Mouse (Mus musculus) hindbrain, postnatal 0 days (tissue): ENCODE measurements around the gene Zfp708. TPM values are rescaled to one million over a fixed set of nuclear protein-coding genes. Genes with fewer than 3 reads are reported as not detected.

Source experiments
- ATAC-seq: fragments of 200-750 bp; cut with Nextera tagmentation; 2 replicates; pipeline ENCODE4 v1.8.0; 2017; ENCODE audit warnings: mild to moderate bottlenecking, moderate TSS enrichment, moderate library complexity
- DNase-seq: peaks from one replicate; pipeline ENCODE4 v3.0.0-alpha.2; 2015; ENCODE audit warnings: low spot score
- H3K27ac ChIP-seq: fragments of 300-500 bp; sonication (generic); 2 replicates; pipeline ENCODE4 v1.5.1; 2014; ENCODE audit warnings: mild to moderate bottlenecking
- H3K27me3 ChIP-seq: fragments of 300-500 bp; sonication (generic); 2 replicates; pipeline ENCODE4 v1.6.1; 2014; ENCODE audit warnings: low read length, mixed read lengths; ENCODE audit not compliant: insufficient read depth
- H3K36me3 ChIP-seq: fragments of 300-500 bp; sonication (generic); 2 replicates; pipeline ENCODE4 v1.6.1; 2014; ENCODE audit warnings: low read length, mixed read lengths; ENCODE audit not compliant: insufficient read depth
- H3K4me1 ChIP-seq: fragments of 300-500 bp; sonication (generic); 2 replicates; pipeline ENCODE4 v1.6.1; 2014; ENCODE audit warnings: antibody characterized with exemption, low read length, mixed read lengths; ENCODE audit not compliant: insufficient read depth
- H3K4me2 ChIP-seq: fragments of 300-500 bp; sonication (generic); 2 replicates; pipeline ENCODE4 v1.6.1; 2014; ENCODE audit warnings: low read depth, mild to moderate bottlenecking, low read length, moderate library complexity, mixed read lengths
- H3K4me3 ChIP-seq: fragments of 300-500 bp; sonication (generic); 2 replicates; pipeline ENCODE4 v1.5.1; 2014; ENCODE audit warnings: low read length
- H3K9ac ChIP-seq: fragments of 300-500 bp; sonication (generic); replicated peaks from 2 replicates; pipeline ENCODE4 v1.6.1; 2014; ENCODE audit warnings: mild to moderate bottlenecking, low read length, moderate library complexity, mixed read lengths
- H3K9me3 ChIP-seq: fragments of 300-500 bp; sonication (generic); 2 replicates; pipeline ENCODE4 v1.6.1; 2016; ENCODE audit warnings: low read length, mixed read lengths
- CTCF ChIP-seq: IDR thresholded peaks from 2 replicates; pipeline ENCODE4 v1.5.1; 2016; ENCODE audit warnings: antibody characterized with exemption, control low read depth, low read depth
- WGBS: fragments of 180-500 bp; shearing (Covaris S2); extraction: QIAGEN DNeasy Blood & Tissue Kit; methylation state at CpG from one replicate; pipeline ENCODE4 v1.1.7; 2014; 5-methylcytosine and 5-hydroxymethylcytosine counted together
- polyA plus RNA-seq: library from polyadenylated mRNA; unstranded; fragments of >200 nt; fragmentation: Nextera tagmentation; extraction: Ambion mirVana; gene quantifications from 2 replicates; pipeline ENCODE4 v1.2.1, GENCODE M21; 2015
- total RNA-seq: library from RNA; depleted of rRNA; stranded (reverse); fragments of >200 nt; gene quantifications from 2 replicates; pipeline ENCODE4 v1.2.3, GENCODE M21; 2014; rRNA removed

Gene Zfp708
- total and polyA plus RNA-seq, 2 experiments from 2014 or later = 1.8 to 3.9 TPM

- peaks cover 14% of the 10 kb centered on the region; the same call in 1 of the 2 replicates for H3K36me3 ChIP-seq
- no peak overlapping the region for H3K4me3 ChIP-seq
- H3K27ac ChIP-seq = no peak overlapping the region
- DNase-seq (no peak), ATAC-seq (no peak)
- no peaks in the 10 kb centered on the region for H3K27me3 ChIP-seq
- no peaks in the 10 kb centered on the region for H3K4me1 ChIP-seq
- no peak overlapping the region for H3K9ac ChIP-seq
- 99% methylated on average over 2 of the region's 2 CpGs for WGBS
- H3K4me2 ChIP-seq = no peak overlapping the region
- H3K9me3 ChIP-seq = peaks cover 7% of the 10 kb centered on the region; the same call in 1 of the 2 replicates
- no peak for TF ChIP-seq CTCF
Observed at GRCm38 (mm10) chr13:67077244-67077643, 20.5 kb downstream of the Zfp708 start.

DNA sequence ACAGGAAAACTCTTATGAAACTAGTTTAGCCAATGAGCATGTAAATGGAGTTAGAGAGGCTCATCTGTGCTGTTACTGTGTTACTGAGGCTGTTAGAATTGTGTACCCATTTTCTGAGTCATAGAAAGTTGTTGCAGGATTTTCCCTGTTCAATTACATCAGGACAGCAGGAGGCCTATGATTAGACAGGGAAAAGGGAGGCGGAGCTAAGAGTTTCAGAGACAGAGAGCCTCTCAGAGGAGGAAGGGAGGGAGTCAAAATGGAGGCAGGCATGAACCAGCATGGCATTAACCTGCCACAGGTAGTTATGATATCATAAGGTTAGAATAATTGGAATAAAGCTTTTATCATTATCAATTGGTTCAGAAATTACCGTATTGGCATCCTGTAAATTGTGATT, 25.0 kb downstream of the Zfp708 start:
- Histone ChIP-seq H3K4me3 (no peak overlapping the region), H3K36me3 (peaks cover 32% of the 10 kb centered on the region), H3K9me3 (peaks cover 17% of the 10 kb centered on the region), H3K4me2 (no peak overlapping the region), H3K4me1 (no peaks in the 10 kb centered on the region), H3K9ac (no peak overlapping the region), H3K27ac (no peak overlapping the region), H3K27me3 (no peaks in the 10 kb centered on the region)
- DNase-seq = no peak
- no peak for TF ChIP-seq CTCF
- WGBS = 96% methylated on average over 2 of the region's 2 CpGs
- no peak for ATAC-seq

- Histone ChIP-seq H3K36me3 (peaks cover 9% of the 10 kb centered on the region), H3K9ac (no peak overlapping the region), H3K27ac (no peak overlapping the region), H3K27me3 (no peaks in the 10 kb centered on the region), H3K4me2 (no peak overlapping the region), H3K4me3 (no peak overlapping the region), H3K9me3 (peaks cover 3% of the 10 kb centered on the region; the same call in 1 of the 2 replicates), H3K4me1 (no peaks in the 10 kb centered on the region)
- DNase-seq (no peak), ATAC-seq (no peak)
- TF ChIP-seq CTCF = no peak
- 86% methylated on average over 8 of the region's 8 CpGs for WGBS
Observed at GRCm38 (mm10) chr13:67065386-67065785, 32.4 kb downstream of the Zfp708 start.

- Histone ChIP-seq H3K9ac (no peak overlapping the region), H3K36me3 (no peaks in the 10 kb centered on the region), H3K4me1 (no peaks in the 10 kb centered on the region; the same call in 1 of the 2 replicates), H3K4me3 (no peak overlapping the region), H3K4me2 (no peak overlapping the region), H3K27ac (no peak overlapping the region), H3K9me3 (no peaks in the 10 kb centered on the region), H3K27me3 (no peaks in the 10 kb centered on the region)
- DNase-seq = no peak
- TF ChIP-seq CTCF = no peak
- no peak for ATAC-seq
- 59% methylated on average over 7 of the region's 7 CpGs for WGBS
Observed at GRCm38 (mm10) chr13:67062427-67062826, 35.3 kb downstream of the Zfp708 start.

GRCm38 (mm10) chr13:67060786-67061358, 36.9 kb downstream of the Zfp708 start, which contains the start of gene Zfp712:
TSS of gene Zfp712 (minus strand) at chr13:67061170.
- WGBS = under 1% methylated on average over 26 of the region's 27 CpGs
- peak within 1 kb of the TSS; percentile 60 for H3K4me3 ChIP-seq
- peak within 1 kb of the TSS; percentile 86 for H3K4me2 ChIP-seq
- H3K9ac ChIP-seq = peak within 1 kb of the TSS; percentile 60
- no peaks in the 10 kb centered on the region for H3K36me3 ChIP-seq
- no peaks in the 10 kb centered on the region; the same call in 1 of the 2 replicates for H3K4me1 ChIP-seq
- no peaks in the 10 kb centered on the region for H3K27me3 ChIP-seq
- TF ChIP-seq CTCF = peak; percentile 43; the same call in 1 of the 2 replicates
- H3K27ac ChIP-seq = peak within 1 kb of the TSS; percentile 77
- ATAC-seq = peak; percentile 97
- peak; percentile 97 for DNase-seq
- H3K9me3 ChIP-seq = no peaks in the 10 kb centered on the region

DNA sequence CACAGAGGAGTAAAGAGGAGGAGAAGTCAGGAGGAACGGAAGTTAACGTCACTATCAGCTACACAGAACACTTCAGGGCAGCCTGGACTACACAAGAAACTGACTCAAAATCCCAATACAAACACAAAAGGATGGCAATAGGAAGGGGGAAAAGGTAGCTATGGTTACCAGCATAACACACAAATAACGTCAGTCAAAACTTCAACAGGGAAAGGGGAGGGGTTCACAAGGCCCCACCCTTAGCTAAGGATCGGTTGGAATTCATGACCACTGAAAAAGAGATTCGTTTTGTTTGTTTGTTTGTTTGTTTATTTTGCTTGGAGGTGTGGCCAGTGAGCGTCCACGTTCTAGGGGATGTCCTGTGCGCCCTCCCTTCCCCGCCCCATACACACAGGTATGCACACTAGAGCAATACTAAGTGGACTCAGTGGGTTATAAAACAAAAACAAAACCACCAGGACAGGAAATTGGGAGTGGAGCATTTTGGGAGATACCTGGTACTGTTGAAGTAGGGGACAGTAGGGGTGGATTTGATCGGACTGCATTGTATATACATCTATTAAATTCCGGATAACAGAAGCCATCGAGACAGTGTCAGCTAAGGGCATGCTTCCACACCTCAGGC, 37.5 kb downstream of the Zfp708 start:
- DNase-seq (peak; percentile 8), ATAC-seq (peak; percentile 65)
- Histone ChIP-seq H3K9me3 (no peaks in the 10 kb centered on the region), H3K9ac (peak overlapping the region; percentile 60), H3K4me2 (peak overlapping the region; percentile 86), H3K4me1 (no peaks in the 10 kb centered on the region; the same call in 1 of the 2 replicates), H3K4me3 (peak overlapping the region; percentile 60), H3K36me3 (no peaks in the 10 kb centered on the region), H3K27ac (peak overlapping the region; percentile 77), H3K27me3 (no peaks in the 10 kb centered on the region)
- TF ChIP-seq CTCF = no peak
- WGBS = 4% methylated on average over 12 of the region's 12 CpGs

Other genes with a start within 250 kb of the Zfp708 start
- 0.52 and 1.5 TPM in 2 replicates for gene Gm10767, start 193.1 kb downstream of the Zfp708 start, total RNA-seq
- gene Gm10767, start 193.1 kb downstream of the Zfp708 start, polyA plus RNA-seq = 2.6 and 2.7 TPM in 2 replicates
- 3.6 TPM in 2 replicates for gene Zfp712, start 36.8 kb downstream of the Zfp708 start, total RNA-seq
- 2.5 and 2.7 TPM in 2 replicates for gene Zfp712, start 36.8 kb downstream of the Zfp708 start, polyA plus RNA-seq
- gene Gm28557, start 10.6 kb upstream of the Zfp708 start, total RNA-seq = 0.43 and 2.7 TPM in 2 replicates
- 0.78 and 1.3 TPM in 2 replicates for gene Gm28557, start 10.6 kb upstream of the Zfp708 start, polyA plus RNA-seq
- 0.05 TPM in 1 of 2 replicates, not detected in the other for gene Rslcan18, start 18.3 kb upstream of the Zfp708 start, total RNA-seq
- not detected in 2 replicates for gene Rslcan18, start 18.3 kb upstream of the Zfp708 start, polyA plus RNA-seq
- gene Zfp759, start 23.7 kb upstream of the Zfp708 start, total RNA-seq = 4.8 and 5.9 TPM in 2 replicates
- 2.2 and 2.5 TPM in 2 replicates for gene Zfp759, start 23.7 kb upstream of the Zfp708 start, polyA plus RNA-seq
- gene Rsl1, start 75.2 kb upstream of the Zfp708 start, total RNA-seq = 3.0 and 7.3 TPM in 2 replicates
- 2.3 and 2.8 TPM in 2 replicates for gene Rsl1, start 75.2 kb upstream of the Zfp708 start, polyA plus RNA-seq
- 0.79 and 1.0 TPM in 2 replicates for gene Zfp455, start 96.5 kb upstream of the Zfp708 start, total RNA-seq
- gene Zfp455, start 96.5 kb upstream of the Zfp708 start, polyA plus RNA-seq = 0.80 and 1.6 TPM in 2 replicates
- 5.2 and 11.1 TPM in 2 replicates for gene Zfp458, start 180.5 kb upstream of the Zfp708 start, total RNA-seq
- 3.2 and 4.3 TPM in 2 replicates for gene Zfp458, start 180.5 kb upstream of the Zfp708 start, polyA plus RNA-seq
- gene Zfp457, start 208.5 kb upstream of the Zfp708 start, total RNA-seq = 1.6 and 3.7 TPM in 2 replicates
- gene Zfp457, start 208.5 kb upstream of the Zfp708 start, polyA plus RNA-seq = 0.73 and 0.81 TPM in 2 replicates
- gene Zfp595, start 234.6 kb upstream of the Zfp708 start, total RNA-seq = 2.5 and 4.1 TPM in 2 replicates
- gene Zfp595, start 234.6 kb upstream of the Zfp708 start, polyA plus RNA-seq = 0.66 and 0.84 TPM in 2 replicates